Mouse (Mus musculus): ENCODE measurements at regions not wholly inside any gene's neighbourhood (a gene's known extent, or its start where the extent isn't known, plus 50 kb on each side); places are given as distances from the start of the nearest gene placed in this dataset.
A peak's percentile ranks its signal among the peaks of the same experiment; 100 is the strongest.

GRCm38 (mm10) chr3:131919476-131919875, 165.6 kb upstream of the Dkk2 start:
- peak; percentile 2 for DNase-seq (ENCODE audit: low spot score)

GRCm38 (mm10) chr3:131921161-131921560, 163.9 kb upstream of the Dkk2 start:
- DNase-seq (ENCODE audit: low spot score), result no peak

GRCm38 (mm10) chr3:131922733-131923132, 162.4 kb upstream of the Dkk2 start:
- DNase-seq (ENCODE audit: low spot score), result no peak

GRCm38 (mm10) chr3:131940896-131941295, 144.2 kb upstream of the Dkk2 start:
- DNase-seq (ENCODE audit: low spot score), result no peak

- DNase-seq (ENCODE audit: low spot score), result no peak
These were observed 142.9 kb upstream of the Dkk2 start for GRCm38 (mm10) chr3:131941961-131942753.

GRCm38 (mm10) chr3:131943436-131943835, 141.7 kb upstream of the Dkk2 start:
- no peak for DNase-seq (ENCODE audit: low spot score)

- no peak for DNase-seq (ENCODE audit: low spot score)
These were observed 129.3 kb upstream of the Dkk2 start for GRCm38 (mm10) chr3:131955771-131956170.

- no peak for DNase-seq (ENCODE audit: low spot score)
These were observed 124.5 kb upstream of the Dkk2 start for GRCm38 (mm10) chr3:131960636-131961035.

GRCm38 (mm10) chr3:131961571-131961970, 123.5 kb upstream of the Dkk2 start:
- DNase-seq (ENCODE audit: low spot score), result no peak

GRCm38 (mm10) chr3:131962870-131963269, 122.2 kb upstream of the Dkk2 start:
- no peak for DNase-seq (ENCODE audit: low spot score)

- no peak for DNase-seq (ENCODE audit: low spot score)
These were observed 120.1 kb upstream of the Dkk2 start for GRCm38 (mm10) chr3:131964952-131965351.

GRCm38 (mm10) chr3:131965456-131966160, 119.5 kb upstream of the Dkk2 start:
- no peak for DNase-seq (ENCODE audit: low spot score)

GRCm38 (mm10) chr3:131967288-131967687, 117.8 kb upstream of the Dkk2 start:
- no peak for DNase-seq (ENCODE audit: low spot score)

- DNase-seq (ENCODE audit: low spot score), result no peak
These were observed 114.3 kb upstream of the Dkk2 start for GRCm38 (mm10) chr3:131970827-131971226.

GRCm38 (mm10) chr3:131975940-131976628, 109.0 kb upstream of the Dkk2 start:
- DNase-seq (ENCODE audit: low spot score), result peak; percentile 27

GRCm38 (mm10) chr3:131983292-131983691, 101.8 kb upstream of the Dkk2 start:
- no peak for DNase-seq (ENCODE audit: low spot score)

- no peak for DNase-seq (ENCODE audit: low spot score)
These were observed 86.1 kb upstream of the Dkk2 start for GRCm38 (mm10) chr3:131998838-131999613.

- DNase-seq (ENCODE audit: low spot score), result no peak
These were observed 78.9 kb upstream of the Dkk2 start for GRCm38 (mm10) chr3:132006191-132006590.

- DNase-seq (ENCODE audit: low spot score), result no peak
These were observed 78.2 kb upstream of the Dkk2 start for GRCm38 (mm10) chr3:132006912-132007311.

GRCm38 (mm10) chr3:132007356-132007755, 77.7 kb upstream of the Dkk2 start:
- no peak for DNase-seq (ENCODE audit: low spot score)

- no peak for DNase-seq (ENCODE audit: low spot score)
These were observed 69.9 kb upstream of the Dkk2 start for GRCm38 (mm10) chr3:132015205-132015604.

All from urinary bladder, postnatal 25 days (tissue).